Mouse (Mus musculus) A20 (cell line): ENCODE measurements around the gene Jakmip3.

Source experiments
- DNase-seq: peaks from one replicate; pipeline ENCODE4 v3.0.0-alpha.2; 2011; ENCODE audit warnings: low read depth, low spot score

Gene Jakmip3

DNA sequence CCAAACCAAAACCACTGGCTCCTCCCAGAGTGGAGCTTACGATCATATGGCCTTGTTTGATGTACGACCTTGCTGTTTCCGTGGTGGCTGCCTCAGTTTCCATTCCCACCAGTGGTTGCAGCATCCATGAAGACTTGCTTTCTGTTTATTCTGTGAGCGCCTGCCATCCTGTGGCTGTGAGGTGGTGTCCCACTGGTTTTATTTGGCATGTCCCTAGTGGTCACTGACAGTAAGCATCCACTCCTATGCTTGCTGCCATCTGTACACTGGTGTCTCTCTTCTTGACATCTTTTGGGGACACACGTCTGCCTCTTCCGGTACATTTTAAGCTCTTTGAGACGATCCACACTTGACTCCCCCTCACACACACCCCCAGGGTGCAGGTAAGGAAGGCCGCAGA lies 7.2 kb downstream of the Jakmip3 start:
- DNase-seq: no peak

DNA sequence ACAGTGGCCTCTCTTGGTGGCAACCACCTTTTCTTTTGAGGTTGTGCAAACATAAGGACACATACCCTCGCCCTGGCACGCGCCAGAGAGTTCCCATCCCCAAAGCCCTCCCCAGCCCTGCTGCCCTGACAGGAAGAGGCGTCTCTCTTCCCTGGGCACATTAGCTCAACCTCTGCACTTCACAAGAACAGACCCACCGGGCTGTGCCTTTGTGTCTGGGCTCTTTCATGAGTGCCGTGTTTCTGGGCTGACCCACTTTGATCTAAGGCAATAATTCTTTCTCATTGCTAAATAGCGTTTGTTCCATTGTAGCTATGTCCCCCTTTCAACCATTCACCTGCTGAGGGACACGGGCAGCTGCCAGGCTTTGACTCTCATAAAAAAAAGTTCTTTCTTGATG lies 7.8 kb downstream of the Jakmip3 start:
- DNase-seq: no peak

DNA sequence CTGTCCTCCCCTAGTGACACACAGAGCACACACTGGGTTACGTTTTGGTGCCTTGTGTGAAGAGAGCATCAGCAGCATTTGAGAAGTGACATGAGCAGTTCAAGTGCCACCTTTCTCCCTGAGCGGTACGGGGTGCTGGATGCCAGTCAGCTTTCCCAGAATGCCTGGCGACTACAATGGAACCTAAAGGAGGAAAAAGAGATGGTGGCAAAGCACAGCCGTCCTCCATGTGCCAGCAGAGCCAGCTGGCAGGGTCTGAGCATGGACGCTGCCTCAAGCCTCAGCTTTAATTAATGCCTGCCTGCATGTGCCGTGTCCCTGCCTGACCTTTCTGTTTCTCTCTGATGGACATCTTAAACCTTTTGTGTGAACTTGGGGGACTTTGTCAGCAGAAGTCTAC lies 15.3 kb downstream of the Jakmip3 start:
- DNase-seq: no peak

DNA sequence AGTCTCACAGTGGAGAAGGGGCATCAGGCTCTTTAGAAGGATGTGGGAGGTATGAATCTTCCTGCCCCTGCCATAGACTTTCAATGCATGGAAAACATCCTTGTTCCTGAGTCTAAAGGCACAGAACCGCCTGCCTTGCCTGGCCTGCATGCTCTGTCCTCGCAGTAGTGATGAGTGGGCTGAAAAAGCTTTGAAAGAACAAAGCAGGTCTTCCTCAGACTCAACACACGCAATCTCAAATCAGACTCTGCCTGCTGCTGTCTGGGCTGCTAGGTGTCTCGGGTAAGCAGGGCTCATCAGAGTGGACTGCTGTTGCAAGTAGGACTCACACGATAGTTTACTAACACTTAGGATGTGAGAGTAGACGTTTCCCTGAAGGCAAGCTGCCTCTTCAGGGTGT lies 16.6 kb downstream of the Jakmip3 start:
- no peak for DNase-seq

DNA sequence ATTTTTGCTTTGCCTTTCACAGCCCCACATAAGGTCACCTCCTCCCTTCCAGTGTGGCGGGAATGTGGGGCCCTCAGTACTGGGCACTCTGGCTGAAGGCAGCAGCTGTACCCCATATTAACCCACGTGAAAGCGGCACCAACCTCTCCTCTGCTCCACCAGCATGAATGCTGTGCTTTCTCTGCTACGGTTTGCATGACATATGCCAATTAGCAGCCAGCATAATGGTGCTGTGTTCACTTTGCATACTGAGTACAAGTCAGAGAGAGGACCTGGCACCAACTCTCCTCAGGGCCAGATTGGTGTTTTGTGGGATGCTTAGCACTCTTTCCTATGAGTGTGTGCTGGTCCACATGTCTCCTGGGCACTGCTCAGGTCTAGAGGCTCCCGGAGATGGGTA lies 19.2 kb downstream of the Jakmip3 start:
- no peak for DNase-seq

DNA sequence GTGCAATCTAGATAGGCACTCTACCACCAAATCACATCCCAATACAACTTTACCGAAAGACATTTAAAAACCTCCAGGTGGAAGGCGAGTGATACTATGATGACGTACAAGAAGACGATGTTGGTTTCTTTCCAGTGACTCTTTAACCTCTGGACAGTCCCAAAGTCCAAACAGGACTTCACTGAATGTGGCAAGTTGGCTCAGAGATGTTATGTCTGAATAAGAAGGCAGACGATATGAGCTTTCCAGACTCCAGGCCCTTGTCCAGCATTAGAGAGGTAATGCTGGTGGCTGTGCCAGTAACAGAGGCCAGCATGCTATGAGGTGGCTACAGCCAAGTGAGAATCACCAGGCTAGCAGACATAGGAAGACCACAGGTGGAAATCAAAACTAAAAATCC lies 23.2 kb downstream of the Jakmip3 start:
- DNase-seq: no peak

DNA sequence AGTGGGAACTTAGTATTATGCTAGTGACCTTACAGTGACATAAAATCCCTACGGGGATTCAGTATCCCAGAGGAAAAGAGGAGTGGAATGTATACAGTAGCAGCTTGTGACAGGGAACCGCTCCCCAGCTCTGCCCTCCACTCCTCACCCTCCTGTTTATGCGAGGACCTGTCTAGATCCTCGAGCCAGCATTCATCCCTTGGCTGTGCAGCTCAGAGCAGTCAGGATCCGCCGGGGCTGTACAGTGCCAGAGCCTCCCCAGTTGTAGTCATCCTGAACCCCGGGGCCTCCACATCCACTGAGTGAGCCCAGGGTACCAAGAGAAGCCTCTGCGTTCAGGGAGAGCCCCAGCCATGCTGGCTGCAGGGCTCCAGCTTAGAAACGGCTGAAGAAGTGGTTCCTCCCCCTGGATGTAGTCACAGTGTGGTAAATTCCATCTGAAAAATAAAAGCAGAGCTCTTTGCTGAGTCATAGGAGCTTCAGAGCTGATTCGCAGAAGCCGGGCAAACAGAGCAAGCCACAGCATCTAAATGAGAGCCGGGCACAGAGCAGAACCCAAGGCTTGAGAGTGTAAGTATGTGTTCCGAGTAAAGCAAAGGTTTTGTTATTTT lies 27.6 kb downstream of the Jakmip3 start:
- DNase-seq: no peak

DNA sequence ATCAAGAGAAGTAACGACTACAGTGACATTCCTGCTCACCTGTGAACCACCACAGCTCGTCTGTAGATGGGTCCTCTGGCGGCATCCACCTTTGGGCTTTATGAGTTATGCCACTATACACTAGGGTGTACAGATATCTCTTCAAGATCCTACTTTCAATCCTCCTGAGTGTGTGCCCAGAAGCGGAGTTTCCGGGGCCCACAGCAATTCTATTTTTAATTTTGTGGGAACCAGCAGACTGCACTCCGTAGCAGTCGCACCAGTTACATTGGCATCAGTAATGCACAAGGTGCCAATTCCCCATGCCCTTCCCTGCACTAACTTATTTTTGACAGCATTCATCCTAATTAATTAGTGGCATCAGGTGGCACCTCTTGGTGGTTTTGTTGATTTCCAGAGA lies 37.0 kb downstream of the Jakmip3 start:
- DNase-seq: no peak

DNA sequence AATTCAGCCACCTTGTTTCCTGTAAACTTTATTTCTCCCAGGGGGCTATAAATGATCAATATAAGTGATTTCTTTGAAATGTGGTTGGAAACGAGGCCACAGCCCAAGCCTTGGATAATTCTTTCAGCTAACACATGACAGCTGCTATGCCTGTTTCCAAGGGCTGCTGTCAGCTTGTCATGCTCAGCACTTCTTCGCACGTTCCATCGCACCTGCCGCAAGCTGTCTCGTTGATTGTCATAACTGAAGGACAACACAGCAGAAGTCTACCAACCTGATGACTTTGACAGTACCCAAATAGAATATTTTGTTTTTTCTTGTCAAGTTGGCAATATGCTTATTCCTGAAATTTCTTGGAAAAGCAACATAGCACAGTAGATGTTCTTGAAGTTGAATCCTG lies 44.0 kb downstream of the Jakmip3 start:
- no peak for DNase-seq

DNA sequence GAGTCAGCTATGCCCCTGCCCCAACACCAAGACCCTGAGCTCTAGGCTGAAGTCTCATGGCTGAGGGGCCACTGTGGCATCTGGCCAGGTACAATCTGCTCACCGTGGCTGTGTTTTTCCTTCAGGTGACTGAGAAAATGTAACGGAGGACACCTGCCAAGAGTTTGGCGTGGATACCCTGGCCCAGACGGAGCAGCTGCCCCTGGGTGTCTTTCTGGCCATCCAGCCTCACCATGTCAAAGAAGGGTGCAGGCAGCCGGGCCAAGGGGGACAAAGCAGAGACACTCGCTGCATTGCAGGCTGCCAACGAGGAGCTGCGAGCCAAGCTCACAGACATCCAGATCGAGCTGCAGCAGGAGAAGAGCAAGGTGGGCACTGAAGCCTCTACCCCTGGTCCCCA lies 48.6 kb downstream of the Jakmip3 start:
- DNase-seq: no peak

DNA sequence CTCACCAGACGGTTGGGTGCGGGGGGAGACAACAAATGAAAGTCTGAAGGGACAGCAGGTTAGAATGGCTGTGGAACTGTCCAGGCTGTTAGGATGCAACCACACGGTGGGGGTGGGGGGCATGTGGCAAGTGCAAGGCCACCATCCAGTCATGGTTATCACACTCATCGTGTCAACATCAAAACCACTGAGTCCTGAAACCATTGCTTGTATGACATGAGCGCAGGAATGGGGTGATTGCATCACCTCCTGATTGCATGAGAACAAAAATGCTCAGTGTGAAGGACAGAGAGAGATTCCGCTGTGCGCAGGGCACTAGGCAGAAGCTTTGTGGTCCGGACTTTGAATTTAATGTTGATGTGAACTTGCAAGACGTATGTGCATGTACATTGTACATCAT lies 62.2 kb downstream of the Jakmip3 start:
- DNase-seq: no peak

DNA sequence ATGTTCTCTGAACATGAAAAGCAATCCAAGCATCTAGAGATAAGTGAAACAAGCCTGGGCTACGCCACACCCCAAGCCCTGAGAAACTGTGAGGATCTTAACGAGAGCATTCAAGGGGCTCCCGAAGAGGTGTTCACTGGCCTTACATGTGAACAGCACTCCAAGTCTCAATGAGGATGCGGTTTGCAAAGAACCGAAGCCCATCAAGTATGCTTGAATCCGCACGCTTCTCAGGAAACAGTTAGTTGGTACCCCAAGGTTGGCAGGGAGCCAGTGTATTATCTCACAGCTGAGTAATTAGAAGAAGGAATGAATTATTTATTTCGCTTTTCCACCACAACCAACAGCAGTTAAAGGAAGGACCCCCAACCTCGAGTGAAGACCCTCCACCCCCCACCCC lies 62.7 kb downstream of the Jakmip3 start:
- DNase-seq: no peak

DNA sequence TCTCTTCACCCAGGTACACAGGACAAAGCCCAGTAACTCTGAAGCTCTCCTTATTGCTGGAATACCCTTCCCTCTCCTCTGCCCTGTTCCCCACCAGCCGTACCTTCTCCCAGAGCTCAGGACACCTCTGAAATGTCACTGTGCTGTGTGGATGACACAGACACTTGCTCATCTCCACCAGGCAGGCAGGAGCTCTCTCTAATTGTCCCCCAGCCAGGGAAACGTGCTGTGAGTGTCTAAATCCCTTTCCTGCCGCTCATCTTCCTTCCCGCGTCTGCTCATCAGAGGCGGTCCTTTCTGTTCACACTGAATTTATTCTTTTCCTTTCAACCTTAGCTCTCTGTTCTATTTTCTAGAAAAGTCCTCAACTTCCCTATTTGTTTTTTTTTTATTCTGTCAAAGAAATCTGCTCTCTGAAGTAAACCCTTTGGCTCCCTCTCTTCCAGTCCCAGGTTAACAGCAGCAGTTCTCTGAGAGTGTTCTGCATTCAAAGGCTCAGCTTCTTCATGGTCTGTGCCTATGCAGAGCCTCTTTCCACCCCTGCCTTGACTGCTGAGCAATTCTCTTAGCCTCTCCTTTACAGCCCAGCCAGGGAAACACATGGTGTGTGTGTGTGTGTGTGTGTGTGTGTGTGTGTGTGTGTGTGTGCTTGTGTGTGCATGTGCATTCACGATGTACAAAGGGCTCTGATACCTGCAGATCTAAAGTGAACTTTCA lies 69.4 kb downstream of the Jakmip3 start:
- no peak for DNase-seq

DNA sequence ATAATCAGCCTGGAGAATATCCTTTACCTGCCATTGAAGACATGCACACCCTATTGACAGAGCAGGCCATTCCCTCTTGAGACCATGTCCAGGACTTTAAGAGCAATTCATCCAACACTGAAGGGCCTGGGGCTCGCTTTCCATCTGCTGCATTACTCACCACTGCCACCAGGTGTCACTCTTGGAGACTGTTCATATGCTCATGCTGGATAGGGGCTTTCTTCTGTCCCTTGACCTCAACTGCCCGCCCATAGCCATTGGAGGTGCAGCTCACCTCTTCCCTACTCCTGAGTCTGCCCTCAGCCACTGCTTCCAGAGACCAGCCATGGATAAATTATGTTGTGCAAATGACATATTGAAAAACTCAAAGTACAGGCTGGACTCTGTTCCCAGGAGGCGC lies 70.5 kb downstream of the Jakmip3 start:
- DNase-seq: peak; percentile 36

DNA sequence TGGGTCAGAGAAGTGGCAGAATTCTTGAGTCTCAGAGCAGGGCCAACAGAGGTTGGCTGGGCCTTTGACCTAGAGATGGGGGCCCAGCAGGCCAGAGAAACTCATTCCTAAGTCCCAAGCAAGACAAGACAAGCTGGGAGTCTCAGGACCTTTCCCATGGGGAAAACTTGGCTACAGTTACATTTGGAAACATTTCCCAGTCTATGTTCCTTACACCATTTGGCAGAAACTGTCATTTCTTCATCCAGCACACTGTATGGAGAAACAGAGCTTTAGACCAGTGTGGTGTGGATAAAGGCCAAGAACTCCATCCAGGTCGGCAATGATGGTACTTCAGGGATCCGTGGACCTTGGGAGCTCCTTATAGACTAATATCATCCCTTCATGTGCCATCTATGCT lies 71.1 kb downstream of the Jakmip3 start:
- DNase-seq: no peak

DNA sequence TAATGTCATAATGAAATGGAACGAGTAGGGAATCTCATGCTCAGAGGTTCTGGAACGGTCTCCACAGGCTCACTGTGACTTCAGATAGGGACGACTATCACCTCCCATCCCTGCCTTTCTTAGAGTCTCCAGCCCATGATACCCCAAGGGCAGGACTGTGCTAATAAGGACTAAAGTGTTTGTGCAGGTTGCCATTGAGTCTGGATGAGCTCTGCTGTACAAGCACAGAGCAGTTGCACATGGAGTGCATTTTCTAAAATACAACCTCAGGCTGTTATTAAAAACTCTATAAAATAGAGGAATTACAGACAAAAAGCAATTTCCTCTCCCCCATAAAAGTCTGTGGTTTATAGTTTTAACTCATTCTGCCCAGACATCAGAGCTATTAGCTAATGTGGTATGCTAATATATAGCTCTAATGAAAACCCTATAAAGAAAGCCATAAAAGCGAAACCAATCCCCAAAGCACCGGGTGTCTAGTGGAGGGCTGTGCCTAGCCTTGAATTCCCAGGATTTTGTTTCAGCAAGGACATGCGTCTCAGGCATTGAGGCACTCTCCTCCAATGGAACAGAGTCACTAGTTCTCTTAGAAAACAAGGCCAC lies 72.3 kb downstream of the Jakmip3 start:
- no peak for DNase-seq

DNA sequence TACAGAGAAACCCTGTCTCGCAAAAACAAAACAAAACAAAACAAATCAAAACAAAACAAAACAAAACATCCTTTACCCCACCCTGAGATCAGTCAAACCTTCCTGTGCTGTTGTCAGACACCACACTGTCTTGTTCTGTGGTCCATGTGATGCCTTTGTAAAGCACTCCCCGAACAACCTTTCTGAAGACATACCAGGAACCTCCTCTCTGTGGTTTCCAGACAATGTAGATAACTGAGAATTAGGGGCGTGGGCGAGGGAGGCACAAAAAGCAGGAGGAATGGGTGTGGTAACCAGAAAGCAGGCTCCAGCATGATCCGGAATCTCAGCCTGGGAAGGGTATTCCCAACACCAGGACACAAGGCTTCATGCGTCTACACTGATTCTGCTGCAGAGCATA lies 74.6 kb downstream of the Jakmip3 start:
- no peak for DNase-seq

DNA sequence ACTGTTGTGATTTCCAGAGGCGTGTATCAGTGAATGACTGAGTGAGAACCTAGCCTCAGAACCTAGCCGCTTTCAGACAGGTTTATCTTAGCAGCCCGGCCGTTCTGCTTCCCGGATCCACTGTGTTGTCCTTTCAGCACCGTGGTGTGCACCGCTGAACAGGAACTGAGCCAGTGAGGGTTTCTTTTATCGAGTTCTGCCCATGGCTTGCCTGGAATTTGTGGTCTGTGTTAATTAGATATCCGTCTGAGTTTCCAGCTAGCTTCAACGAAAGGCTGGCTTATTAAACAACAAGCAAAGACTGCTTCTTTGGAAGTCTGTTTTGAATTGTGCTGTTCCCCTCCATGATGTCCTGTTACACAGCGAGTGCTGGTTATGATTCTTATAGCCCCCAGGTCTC lies 75.8 kb downstream of the Jakmip3 start:
- DNase-seq: no peak

DNA sequence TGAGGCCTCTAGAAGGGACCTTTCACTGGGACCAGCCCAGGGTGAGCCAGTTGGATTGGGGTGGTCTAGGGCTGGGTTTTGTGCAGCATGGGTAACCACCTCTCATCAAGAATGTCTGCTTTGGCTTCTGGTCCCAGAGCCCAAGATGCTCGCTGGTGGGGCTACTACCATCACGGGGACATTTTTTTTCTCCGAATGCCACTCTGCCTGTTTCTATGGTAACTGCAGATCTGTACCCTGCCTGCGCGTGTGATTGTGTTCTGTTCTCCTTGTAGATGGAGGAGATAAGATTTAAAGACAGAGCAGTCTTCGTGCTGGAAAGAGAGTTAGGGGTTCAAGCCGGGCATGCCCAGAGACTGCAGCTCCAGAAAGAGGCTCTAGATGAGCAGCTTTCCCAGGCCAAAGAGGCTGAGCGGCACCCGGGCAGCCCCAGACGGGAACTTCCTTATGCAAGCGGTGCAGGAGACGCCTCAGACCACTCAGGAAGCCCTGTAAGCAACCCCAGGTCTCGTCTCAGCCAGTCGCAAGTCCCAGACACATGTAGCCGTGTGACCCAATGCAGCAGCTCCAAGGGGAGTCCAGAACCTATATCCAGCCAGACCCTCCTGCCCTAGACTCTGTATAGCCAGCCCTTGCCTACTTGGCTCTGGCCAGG lies 76.8 kb downstream of the Jakmip3 start:
- DNase-seq: no peak

DNA sequence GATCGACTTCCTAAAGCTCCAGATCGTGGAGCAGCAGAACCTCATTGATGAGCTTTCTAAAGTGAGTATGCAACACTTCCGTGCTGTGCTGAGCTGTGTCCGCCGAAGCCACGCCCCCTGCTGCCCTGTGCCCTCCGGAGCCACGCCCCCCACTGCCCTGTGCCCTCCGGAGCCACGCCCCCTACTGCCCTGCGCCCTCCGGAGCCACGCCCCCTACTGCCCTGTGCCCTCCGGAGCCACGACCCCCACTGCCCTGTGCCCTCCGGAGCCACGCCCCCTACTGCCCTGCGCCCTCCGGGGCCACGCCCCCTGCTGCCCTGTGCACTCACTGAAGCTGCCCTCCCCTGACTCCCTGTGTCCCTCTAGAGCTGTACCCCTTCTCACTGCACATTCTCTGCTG lies 80.4 kb downstream of the Jakmip3 start:
- DNase-seq: no peak

DNA sequence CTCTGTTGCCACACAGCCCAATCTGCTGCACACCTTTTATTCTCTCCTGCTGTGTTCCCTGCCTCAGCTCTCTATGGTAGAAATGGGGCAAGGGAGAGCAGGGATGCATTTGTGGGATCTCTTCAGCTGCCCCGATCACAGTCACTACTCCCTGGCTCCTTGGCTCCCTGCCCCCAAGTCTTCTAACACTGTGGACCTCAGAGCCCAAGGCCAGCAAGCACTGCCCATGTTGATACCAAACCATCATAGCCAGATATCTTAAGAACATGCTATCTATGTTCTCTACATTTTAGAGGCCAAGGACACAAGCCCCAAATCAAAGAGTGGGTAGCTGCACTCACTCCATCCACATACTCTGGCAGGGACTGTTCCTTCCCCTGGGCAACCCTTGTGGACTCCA lies 80.8 kb downstream of the Jakmip3 start:
- DNase-seq: no peak

DNA sequence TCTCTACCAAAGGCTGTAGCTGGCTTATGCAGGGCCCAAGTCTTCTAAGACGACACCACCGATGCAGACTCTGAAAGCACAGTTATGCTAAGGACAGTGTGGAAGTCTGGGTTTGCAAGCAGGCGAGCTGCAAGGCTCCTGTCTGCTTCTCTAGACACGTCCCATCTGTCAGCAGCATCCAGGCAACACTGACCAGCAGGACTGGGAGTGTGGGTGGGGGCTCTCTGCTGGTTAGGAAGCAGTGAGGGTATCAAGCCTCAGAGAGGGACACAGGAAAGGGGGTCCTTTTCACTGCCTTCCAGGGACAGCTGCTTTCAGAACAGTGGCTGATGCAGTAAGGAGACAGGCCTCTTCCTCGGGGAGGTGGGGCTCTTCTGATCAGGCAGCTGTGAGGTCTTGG lies 86.6 kb downstream of the Jakmip3 start:
- DNase-seq: no peak

DNA sequence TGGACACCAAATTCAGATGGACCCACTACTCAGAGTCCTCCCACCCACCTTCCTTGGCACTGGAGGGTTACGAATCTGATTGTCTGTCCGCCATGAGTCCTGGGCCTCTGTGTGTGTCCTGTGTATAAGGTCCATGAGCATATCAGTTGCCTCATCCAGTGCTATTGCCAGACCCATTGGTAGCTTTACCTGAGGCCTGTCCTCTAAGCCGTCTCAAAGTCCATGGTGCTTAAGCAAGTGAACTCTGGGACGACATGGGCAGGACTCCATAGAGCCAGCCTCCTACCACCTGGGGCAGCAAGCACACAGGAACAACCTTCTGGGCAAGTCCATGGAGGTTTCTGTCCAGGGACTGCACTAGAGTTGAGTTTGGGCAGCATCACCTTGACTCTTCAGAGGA lies 90.7 kb downstream of the Jakmip3 start:
- DNase-seq: no peak
